Mouse (Mus musculus) kidney, adult 2 months (tissue): ENCODE results near the gene Fam160a1. TPM values are rescaled to one million over a fixed set of nuclear protein-coding genes. Genes with fewer than 3 reads are reported as not detected.

Source experiments
- DNase-seq: peaks from one replicate; pipeline ENCODE4 v3.0.0; 2021
- H3K27ac ChIP-seq: fragments of 200-500 bp; 2 replicates; pipeline ENCODE4 v1.5.1; 2012; ENCODE audit warnings: low read depth, low read length, control low read depth, inconsistent platforms; ENCODE audit not compliant: insufficient read depth
- H3K27me3 ChIP-seq: fragments of 200-500 bp; replicated peaks from 2 replicates; pipeline ENCODE4 v1.6.1; 2012; ENCODE audit warnings: mild to moderate bottlenecking, moderate library complexity, low read length, inconsistent platforms; ENCODE audit not compliant: control insufficient read depth, insufficient read depth
- H3K36me3 ChIP-seq: fragments of 200-500 bp; 2 replicates; pipeline ENCODE4 v1.6.1; 2012; ENCODE audit warnings: mild to moderate bottlenecking, moderate library complexity, low read length, inconsistent platforms; ENCODE audit not compliant: control insufficient read depth, insufficient read depth
- H3K4me1 ChIP-seq: fragments of 200-500 bp; 2 replicates; pipeline ENCODE4 v1.6.1; 2011; ENCODE audit warnings: low read length; ENCODE audit not compliant: control insufficient read depth, insufficient read depth
- H3K4me3 ChIP-seq: fragments of 200-500 bp; 2 replicates; pipeline ENCODE4 v1.5.1; 2011; ENCODE audit warnings: mild to moderate bottlenecking, low read depth, low read length, control low read depth; ENCODE audit not compliant: insufficient read depth
- CTCF ChIP-seq: fragments of 200-500 bp; conservative IDR thresholded peaks from 2 replicates; pipeline ENCODE4 v1.5.1; 2011; ENCODE audit warnings: low read depth, mild to moderate bottlenecking, control low read depth, low read length, moderate library complexity, mixed read lengths; ENCODE audit not compliant: insufficient read depth, insufficient read length
- POLR2A ChIP-seq: fragments of 200-500 bp; IDR thresholded peaks from one replicate; pipeline ENCODE4 v1.6.1; 2011; ENCODE audit warnings: low read depth, low read length, control low read depth
- WGBS: fragments of 180-500 bp; shearing (Covaris S2); methylation state at CpG from one replicate; pipeline ENCODE4 v1.1.7; 2018; 5-methylcytosine and 5-hydroxymethylcytosine counted together
- polyA plus RNA-seq: library from polyadenylated mRNA; depleted of rRNA; stranded (reverse); fragments of >200 nt; gene quantifications from 2 replicates; pipeline ENCODE4 v1.2.3, GENCODE M21; 2012

Gene Fam160a1
- polyA plus RNA-seq, 1 experiment, result 8.5 TPM

- 88% methylated on average over 2 of the region's 2 CpGs for WGBS
- Histone ChIP-seq H3K27me3 (no peaks in the 10 kb centered on the region), H3K4me1 (no peaks in the 10 kb centered on the region), H3K27ac (no peak overlapping the region), H3K4me3 (no peak overlapping the region), H3K36me3 (no peaks in the 10 kb centered on the region)
- no peak for DNase-seq
- TF ChIP-seq POLR2A (no peak), CTCF (no peak)
Observed at GRCm38 (mm10) chr3:85635591-85635990, 181.5 kb downstream of the Fam160a1 start.

- H3K27me3 ChIP-seq, result no peaks in the 10 kb centered on the region
- H3K4me3 ChIP-seq, result no peak overlapping the region
- DNase-seq, result no peak
- H3K4me1 ChIP-seq, result no peaks in the 10 kb centered on the region
- H3K27ac ChIP-seq, result no peak overlapping the region
- WGBS, result 34% methylated on average over 2 of the region's 2 CpGs
- TF ChIP-seq CTCF (no peak), POLR2A (no peak)
- H3K36me3 ChIP-seq, result no peaks in the 10 kb centered on the region
Observed at GRCm38 (mm10) chr3:85635126-85635419, 182.0 kb downstream of the Fam160a1 start.

- no peak for TF ChIP-seq POLR2A
- no peak for DNase-seq
- Histone ChIP-seq H3K27ac (no peak overlapping the region), H3K36me3 (no peaks in the 10 kb centered on the region), H3K27me3 (no peaks in the 10 kb centered on the region), H3K4me3 (no peak overlapping the region), H3K4me1 (no peaks in the 10 kb centered on the region)
- 70% methylated on average over 8 of the region's 8 CpGs for WGBS
Observed at GRCm38 (mm10) chr3:85634389-85635125, 182.5 kb downstream of the Fam160a1 start.

GRCm38 (mm10) chr3:85633733-85634132, 183.4 kb downstream of the Fam160a1 start:
- 83% methylated on average over 2 of the region's 2 CpGs for WGBS
- no peak overlapping the region for H3K27ac ChIP-seq
- no peaks in the 10 kb centered on the region for H3K36me3 ChIP-seq
- no peak overlapping the region for H3K4me3 ChIP-seq
- no peak for DNase-seq
- H3K4me1 ChIP-seq, result no peaks in the 10 kb centered on the region
- H3K27me3 ChIP-seq, result no peaks in the 10 kb centered on the region
- TF ChIP-seq POLR2A (no peak), CTCF (no peak)

GRCm38 (mm10) chr3:85629895-85630510, 187.1 kb downstream of the Fam160a1 start:
- H3K36me3 ChIP-seq, result no peaks in the 10 kb centered on the region
- H3K4me1 ChIP-seq, result no peaks in the 10 kb centered on the region
- H3K27me3 ChIP-seq, result no peaks in the 10 kb centered on the region
- WGBS, result 90% methylated on average over 4 of the region's 4 CpGs
- TF ChIP-seq POLR2A, result no peak
- no peak for TF ChIP-seq CTCF
- H3K4me3 ChIP-seq, result no peak overlapping the region
- no peak for DNase-seq
- no peak overlapping the region for H3K27ac ChIP-seq

- Histone ChIP-seq H3K36me3 (peaks cover 9% of the 10 kb centered on the region; the same call in 1 of the 2 replicates), H3K4me1 (no peaks in the 10 kb centered on the region), H3K4me3 (no peak overlapping the region), H3K27me3 (no peaks in the 10 kb centered on the region), H3K27ac (no peak overlapping the region)
- no peak for DNase-seq
- 98% methylated on average over 1 of the region's 1 CpGs for WGBS
- TF ChIP-seq POLR2A (no peak), CTCF (no peak)
Observed at GRCm38 (mm10) chr3:85619751-85620150, 197.3 kb downstream of the Fam160a1 start.

GRCm38 (mm10) chr3:85619345-85619744, 197.7 kb downstream of the Fam160a1 start:
- 96% methylated on average over 5 of the region's 5 CpGs for WGBS
- H3K4me1 ChIP-seq, result no peaks in the 10 kb centered on the region
- TF ChIP-seq CTCF (no peak), POLR2A (no peak)
- H3K36me3 ChIP-seq, result peaks cover 9% of the 10 kb centered on the region; the same call in 1 of the 2 replicates
- DNase-seq, result no peak
- no peak overlapping the region for H3K27ac ChIP-seq
- H3K4me3 ChIP-seq, result no peak overlapping the region
- no peaks in the 10 kb centered on the region for H3K27me3 ChIP-seq
